ENCODE assay signal across 41 mouse cellular contexts in genomic region chr5:135302454-135302853, GRCm38 (mm10). TPM values are rescaled to one million over a fixed set of nuclear protein-coding genes. Genes with fewer than 3 reads are reported as not detected.
A peak's percentile ranks its signal among the peaks of the same experiment; 100 is the strongest.
DNase-seq lines count a peak whose midpoint lies in the region; ATAC-seq and TF ChIP-seq lines count a peak whose summit lies in the region.
"Had no signal": no experiment of that assay in that cellular context is flagged by ENCODE, and none has a peak within 500 bp of the region (broad histone marks: within the 10 kb centered on the region; RNA-seq: fewer than 3 reads in every experiment).

No protein-coding gene starts in this region.

- H3K9ac ChIP-seq in kidney, postnatal 0 days (ENCODE audit: low read depth, low read length): no peak overlapping the region
- no peak overlapping the region for H3K9ac ChIP-seq in midbrain, postnatal 0 days (replicated peaks; ENCODE audit: low read length, poor library complexity, severe bottlenecking)
- no peak overlapping the region for H3K9ac ChIP-seq in midbrain, embryonic 11.5 days (ENCODE audit: low read length)
- H3K9ac ChIP-seq: embryonic facial prominence, embryonic 12.5 days; forebrain, embryonic 15.5 days; hindbrain, embryonic 13.5 days; limb, embryonic 12.5 days; liver, embryonic 15.5 days; neural tube, embryonic 12.5 days; stomach, embryonic 15.5 days had no signal

- 84% methylated on average over 3 of the region's 3 CpGs for WGBS in kidney, postnatal 0 days
- 71% methylated on average over 3 of the region's 3 CpGs for WGBS in midbrain, postnatal 0 days
- WGBS in midbrain, embryonic 11.5 days: 86% methylated on average over 3 of the region's 3 CpGs

- H3K4me3 ChIP-seq in kidney, postnatal 0 days (replicated peaks; ENCODE audit: low read depth, low read length): no peak overlapping the region
- no peak overlapping the region for H3K4me3 ChIP-seq in midbrain, postnatal 0 days (ENCODE audit: low read depth, low read length)
- H3K4me3 ChIP-seq in midbrain, embryonic 11.5 days (ENCODE audit: low read depth, low read length): no peak overlapping the region
- H3K4me3 ChIP-seq: embryonic facial prominence, embryonic 12.5 days; forebrain, embryonic 15.5 days; gastrocnemius, adult 2 months; hindbrain, embryonic 13.5 days; left cerebral cortex, adult 2 months; limb, embryonic 12.5 days; liver, embryonic 15.5 days; myocyte; neural tube, embryonic 12.5 days; stomach, embryonic 15.5 days had no signal

- no peak for ATAC-seq in kidney, postnatal 0 days (replicated peaks; ENCODE audit: low FRiP score, low read depth)
- no peak for ATAC-seq in midbrain, postnatal 0 days (ENCODE audit: low FRiP score)
- no peak for ATAC-seq in midbrain, embryonic 11.5 days (ENCODE audit: low FRiP score)
- ATAC-seq: forebrain, embryonic 15.5 days; inflammation-experienced regulatory T-cells, adult 6 months; midbrain, embryonic 16.5 days had no signal

- H3K4me1 ChIP-seq in kidney, postnatal 0 days (replicated peaks; ENCODE audit: insufficient read depth, low read length): no peaks in the 10 kb centered on the region
- H3K4me1 ChIP-seq in midbrain, postnatal 0 days (ENCODE audit: insufficient read depth, low read length): no peaks in the 10 kb centered on the region
- H3K4me1 ChIP-seq in midbrain, embryonic 11.5 days (ENCODE audit: control insufficient read depth, insufficient read depth, low read length): no peaks in the 10 kb centered on the region
- H3K4me1 ChIP-seq: embryonic facial prominence, embryonic 12.5 days; forebrain, embryonic 15.5 days; hindbrain, embryonic 13.5 days; limb, embryonic 12.5 days; liver, embryonic 15.5 days; neural tube, embryonic 12.5 days; stomach, embryonic 15.5 days had no signal

- DNase-seq in kidney, postnatal 0 days (ENCODE audit: low spot score): peak; percentile 23
- DNase-seq in kidney, adult 18-20 months: no peak
- DNase-seq in midbrain, postnatal 0 days (ENCODE audit: low spot score): peak; percentile 51
- DNase-seq in midbrain, embryonic 11.5 days (ENCODE audit: low spot score, missing footprints): no peak
- peak; percentile 28 for DNase-seq in NIH3T3 (ENCODE audit: low read depth)
- DNase-seq in thymus, postnatal 0 days (ENCODE audit: low spot score): no peak
- DNase-seq in kidney, postnatal 10 days: no peak
- DNase-seq: adrenal gland, postnatal 14 days; cerebellum, adult 2 months; cerebellum, postnatal 25 days; gastrocnemius, adult 2 months; gastrocnemius, postnatal 36 days; heart, adult 18-20 months; heart, postnatal 4 days; kidney, adult 8-10 months; kidney, postnatal 14 days; right cerebral cortex, postnatal 14 days; thymus, postnatal 25 days had no signal

- no peaks in the 10 kb centered on the region for H3K27me3 ChIP-seq in kidney, postnatal 0 days (ENCODE audit: insufficient read depth, low read length)
- no peaks in the 10 kb centered on the region for H3K27me3 ChIP-seq in midbrain, postnatal 0 days (ENCODE audit: insufficient read depth, low read length)
- H3K27me3 ChIP-seq in midbrain, embryonic 11.5 days (ENCODE audit: control insufficient read depth, insufficient read depth, low read length): no peaks in the 10 kb centered on the region
- H3K27me3 ChIP-seq: embryonic facial prominence, embryonic 12.5 days; forebrain, embryonic 15.5 days; hindbrain, embryonic 13.5 days; limb, embryonic 12.5 days; neural tube, embryonic 12.5 days; stomach, embryonic 15.5 days had no signal

- H3K27ac ChIP-seq in kidney, postnatal 0 days: no peak overlapping the region
- H3K27ac ChIP-seq in midbrain, postnatal 0 days (ENCODE audit: low read depth, low read length): no peak overlapping the region
- no peak overlapping the region for H3K27ac ChIP-seq in midbrain, embryonic 11.5 days (ENCODE audit: low read depth, low read length)
- H3K27ac ChIP-seq: embryonic facial prominence, embryonic 12.5 days; forebrain, embryonic 15.5 days; gastrocnemius, adult 2 months; hindbrain, embryonic 13.5 days; left cerebral cortex, adult 2 months; limb, embryonic 12.5 days; liver, embryonic 15.5 days; macrophage; neural tube, embryonic 12.5 days; stomach, embryonic 15.5 days had no signal

- TF ChIP-seq CTCF in kidney, postnatal 0 days (IDR thresholded peaks at IDR 0.05; ENCODE audit: low read depth): peak; percentile 36; the same call in 1 of the 2 replicates
- TF ChIP-seq CTCF in midbrain, postnatal 0 days (IDR thresholded peaks at IDR 0.05): peak; percentile 62

- H3K4me2 ChIP-seq in kidney, postnatal 0 days (ENCODE audit: low read length): no peak overlapping the region
- no peak overlapping the region for H3K4me2 ChIP-seq in midbrain, postnatal 0 days (ENCODE audit: low read depth, low read length, poor library complexity, severe bottlenecking)
- H3K4me2 ChIP-seq in midbrain, embryonic 11.5 days: no peak overlapping the region
- H3K4me2 ChIP-seq: embryonic facial prominence, embryonic 12.5 days; forebrain, embryonic 15.5 days; heart, embryonic 11.5 days; hindbrain, embryonic 13.5 days; limb, embryonic 12.5 days; liver, embryonic 15.5 days; neural tube, embryonic 12.5 days; stomach, embryonic 15.5 days had no signal

- H3K36me3 ChIP-seq in kidney, postnatal 0 days (ENCODE audit: insufficient read depth, low read length): no peaks in the 10 kb centered on the region
- H3K36me3 ChIP-seq in midbrain, postnatal 0 days (ENCODE audit: insufficient read depth, low read length): no peaks in the 10 kb centered on the region
- no peaks in the 10 kb centered on the region for H3K36me3 ChIP-seq in midbrain, embryonic 11.5 days (ENCODE audit: control insufficient read depth, insufficient read depth, low read length)
- H3K36me3 ChIP-seq: embryonic facial prominence, embryonic 12.5 days; forebrain, embryonic 15.5 days; G1E; hindbrain, embryonic 13.5 days; limb, embryonic 12.5 days; liver, embryonic 15.5 days; neural tube, embryonic 12.5 days; stomach, embryonic 15.5 days had no signal

- no peaks in the 10 kb centered on the region for H3K9me3 ChIP-seq in kidney, postnatal 0 days (replicated peaks; ENCODE audit: low read length)
- H3K9me3 ChIP-seq in midbrain, postnatal 0 days (ENCODE audit: low read length): no peaks in the 10 kb centered on the region
- no peaks in the 10 kb centered on the region for H3K9me3 ChIP-seq in midbrain, embryonic 11.5 days (ENCODE audit: control insufficient read depth, low read length)
- H3K9me3 ChIP-seq: embryonic facial prominence, embryonic 12.5 days; forebrain, embryonic 15.5 days; G1E; hindbrain, embryonic 13.5 days; limb, embryonic 12.5 days; liver, embryonic 15.5 days; neural tube, embryonic 12.5 days; stomach, embryonic 15.5 days had no signal

RNA-seq across cellular contexts. Expression of gene Fkbp6, which starts 47.4 kb away (rescaled TPM):
- not detected in 2 replicates for polyA plus RNA-seq in kidney, postnatal 0 days (2015; fragmentation: Nextera tagmentation; extraction: Ambion mirVana)
- 0.33 and 0.49 TPM in 2 replicates for total RNA-seq in midbrain, postnatal 0 days (2014; rRNA removed)
- 0.12 and 0.36 TPM in 2 replicates for polyA plus RNA-seq in midbrain, postnatal 0 days (2015; fragmentation: Nextera tagmentation; extraction: Ambion mirVana)
- 0.12 TPM in 1 of 2 replicates, not detected in the other for polyA plus RNA-seq in midbrain, embryonic 11.5 days (2014; fragmentation: Nextera tagmentation; extraction: Ambion mirVana)
- polyA plus RNA-seq in thymus, postnatal 0 days (2015; fragmentation: Nextera tagmentation; extraction: Ambion mirVana): 0.16 TPM in 1 of 2 replicates, not detected in the other
- total RNA-seq: adrenal gland, postnatal 14 days; G1E; gastrocnemius, adult 2 months; gastrocnemius, postnatal 36 days; layer of hippocampus, postnatal 14 days; liver, adult 2 months had no signal
- polyA plus RNA-seq: C2C12; cerebellum, adult 2 months; embryonic facial prominence, embryonic 12.5 days; G1E; heart, embryonic 16.5 days; inflammation-experienced regulatory T-cells, adult 6 months; liver, adult 2 months; lung, embryonic 16.5 days; macrophage; myocyte; neural tube, embryonic 12.5 days; small intestine, adult 2 months had no signal

RNA-seq across cellular contexts. Expression of gene Trim50, which starts 50.6 kb away (rescaled TPM):
- not detected in 2 replicates for polyA plus RNA-seq in kidney, postnatal 0 days (2015; fragmentation: Nextera tagmentation; extraction: Ambion mirVana)
- total RNA-seq in midbrain, postnatal 0 days (2014; rRNA removed): not detected in 2 replicates
- polyA plus RNA-seq in midbrain, postnatal 0 days (2015; fragmentation: Nextera tagmentation; extraction: Ambion mirVana): not detected in 2 replicates
- not detected in 2 replicates for polyA plus RNA-seq in midbrain, embryonic 11.5 days (2014; fragmentation: Nextera tagmentation; extraction: Ambion mirVana)
- polyA plus RNA-seq in thymus, postnatal 0 days (2015; fragmentation: Nextera tagmentation; extraction: Ambion mirVana): not detected in 2 replicates
- total RNA-seq: adrenal gland, postnatal 14 days; gastrocnemius, adult 2 months; gastrocnemius, postnatal 36 days; heart, postnatal 4 days; layer of hippocampus, adult 18-20 months; layer of hippocampus, postnatal 14 days; left cerebral cortex, adult 2 months; left cerebral cortex, postnatal 25 days; liver, adult 2 months; megakaryocyte-erythroid progenitor cell, adult 5-6 weeks had no signal
- polyA plus RNA-seq: C2C12; embryonic facial prominence, embryonic 12.5 days; forebrain, embryonic 15.5 days; G1E; heart, embryonic 11.5 days; heart, embryonic 16.5 days; hindbrain, embryonic 13.5 days; inflammation-experienced regulatory T-cells, adult 6 months; limb, embryonic 12.5 days; liver, adult 2 months; liver, embryonic 15.5 days; lung, embryonic 16.5 days; macrophage; midbrain, embryonic 16.5 days; myocyte; neural tube, embryonic 12.5 days; small intestine, adult 2 months had no signal

RNA-seq across cellular contexts. Expression of gene Fzd9, which starts 51.4 kb away (rescaled TPM):
- 0.65 and 0.93 TPM in 2 replicates for polyA plus RNA-seq in kidney, postnatal 0 days (2015; fragmentation: Nextera tagmentation; extraction: Ambion mirVana)
- 25.9 and 38.7 TPM in 2 replicates for total RNA-seq in midbrain, postnatal 0 days (2014; rRNA removed)
- 14.6 and 14.9 TPM in 2 replicates for polyA plus RNA-seq in midbrain, postnatal 0 days (2015; fragmentation: Nextera tagmentation; extraction: Ambion mirVana)
- polyA plus RNA-seq in midbrain, embryonic 11.5 days (2014; fragmentation: Nextera tagmentation; extraction: Ambion mirVana): 7.6 and 9.9 TPM in 2 replicates
- 0.33 and 0.64 TPM in 2 replicates for polyA plus RNA-seq in thymus, postnatal 0 days (2015; fragmentation: Nextera tagmentation; extraction: Ambion mirVana)
- total RNA-seq: G1E; liver, adult 2 months had no signal
- polyA plus RNA-seq: macrophage had no signal

Comparison
In these comparisons a context has a peak if more than half of its experiments do, and no peak if none do; other contexts are left out.
1. DNase-seq: peak in kidney, postnatal 0 days (single experiment), midbrain, postnatal 0 days (single experiment) and NIH3T3 (single experiment); none in kidney, adult 18-20 months (single experiment), midbrain, embryonic 11.5 days (single experiment), thymus, postnatal 0 days (single experiment) and kidney, postnatal 10 days (single experiment).